ENCODE assay signal across 11 mouse cellular contexts in the genomic region with DNA sequence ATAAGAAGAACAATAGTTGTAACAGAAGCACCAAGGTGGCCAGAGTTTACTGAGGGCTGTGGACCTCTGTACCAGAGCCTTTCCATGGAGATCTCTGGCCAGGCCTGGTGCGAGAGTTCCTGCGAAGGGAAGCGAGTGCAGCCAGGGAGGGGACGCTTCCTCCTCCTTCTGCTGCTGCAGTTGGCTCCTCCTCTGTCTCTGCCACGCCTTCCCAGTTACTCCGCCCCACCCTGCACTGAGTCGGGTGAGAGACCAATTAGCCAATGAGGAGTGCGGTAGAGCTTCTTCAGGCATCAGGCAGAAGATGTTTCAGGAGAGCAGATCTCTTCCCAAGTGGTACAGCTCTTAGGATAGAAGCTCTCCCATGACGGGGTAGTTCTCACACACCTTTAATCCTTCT.
DNase-seq lines count a peak whose midpoint lies in the region; ATAC-seq and TF ChIP-seq lines count a peak whose summit lies in the region.
"Had no signal": no experiment of that assay in that cellular context is flagged by ENCODE, and none has a peak within 500 bp of the region (broad histone marks: within the 10 kb centered on the region; RNA-seq: fewer than 3 reads in every experiment).

No protein-coding gene starts in this region.

- WGBS in forebrain, embryonic 12.5 days, result 32% methylated on average over 9 of the region's 9 CpGs
- 41% methylated on average over 9 of the region's 9 CpGs for WGBS in forebrain, embryonic 15.5 days
- WGBS in lung, embryonic 14.5 days, result 29% methylated on average over 9 of the region's 9 CpGs

- intact Hi-C loops in left cerebral cortex, adult 2 months (cut with DNase I), result no loop called here
- intact Hi-C loops in left cerebral cortex, postnatal 14 days (cut with DNase I), result no loop called here

- H3K4me1 ChIP-seq in forebrain, embryonic 12.5 days, result no peaks in the 10 kb centered on the region
- H3K4me1 ChIP-seq in forebrain, embryonic 15.5 days, result no peaks in the 10 kb centered on the region
- no peaks in the 10 kb centered on the region for H3K4me1 ChIP-seq in lung, embryonic 14.5 days (ENCODE audit: insufficient read depth)

- H3K9me3 ChIP-seq in forebrain, embryonic 12.5 days, result no peaks in the 10 kb centered on the region
- no peaks in the 10 kb centered on the region for H3K9me3 ChIP-seq in forebrain, embryonic 15.5 days
- no peaks in the 10 kb centered on the region for H3K9me3 ChIP-seq in lung, embryonic 14.5 days (ENCODE audit: low read depth, low read length)

- peak; percentile 31 for DNase-seq in lung, embryonic 14.5 days
- no peak for DNase-seq in lung, postnatal 14 days
- DNase-seq in brain, embryonic 14.5 days (ENCODE audit: low read depth), result peak; percentile 14
- peak; percentile 7 to 24 for DNase-seq in lung, postnatal 4 days
- no peak for DNase-seq in left cerebral cortex, adult 2 months (ENCODE audit: extremely low spot score in 1 of 2, low spot score in 2 of 2)
- DNase-seq in left cerebral cortex, postnatal 14 days (ENCODE audit: low spot score in 2 of 2), result no peak
- DNase-seq: adrenal gland, postnatal 36 days; B cell, adult 2 months; cerebellum, adult 8-10 months had no signal

- no peaks in the 10 kb centered on the region for H3K27me3 ChIP-seq in forebrain, embryonic 12.5 days
- no peaks in the 10 kb centered on the region for H3K27me3 ChIP-seq in forebrain, embryonic 15.5 days
- no peaks in the 10 kb centered on the region for H3K27me3 ChIP-seq in lung, embryonic 14.5 days (ENCODE audit: insufficient read depth, low read length)

- H3K36me3 ChIP-seq in forebrain, embryonic 12.5 days (replicated peaks), result no peaks in the 10 kb centered on the region
- no peaks in the 10 kb centered on the region for H3K36me3 ChIP-seq in forebrain, embryonic 15.5 days
- no peaks in the 10 kb centered on the region for H3K36me3 ChIP-seq in lung, embryonic 14.5 days (ENCODE audit: insufficient read depth)

- no peak overlapping the region for H3K4me2 ChIP-seq in forebrain, embryonic 12.5 days
- H3K4me2 ChIP-seq in forebrain, embryonic 15.5 days (replicated peaks), result no peak overlapping the region
- no peak overlapping the region for H3K4me2 ChIP-seq in lung, embryonic 14.5 days

- peak; percentile 62; the same call in 1 of the 2 replicates for ATAC-seq in forebrain, embryonic 12.5 days (ENCODE audit: low FRiP score)
- no peak for ATAC-seq in forebrain, embryonic 15.5 days (replicated peaks)
- peak; percentile 75 for ATAC-seq in lung, embryonic 14.5 days (ENCODE audit: insufficient read depth)

- H3K4me3 ChIP-seq in forebrain, embryonic 12.5 days (replicated peaks), result no peak overlapping the region
- H3K4me3 ChIP-seq in forebrain, embryonic 15.5 days, result no peak overlapping the region
- no peak overlapping the region for H3K4me3 ChIP-seq in lung, embryonic 14.5 days (ENCODE audit: low read depth, low read length)
- no peak overlapping the region for H3K4me3 ChIP-seq in left cerebral cortex, adult 2 months

- no peak for TF ChIP-seq POLR2A in brain, embryonic 14.5 days (IDR thresholded peaks at IDR 0.05; ENCODE audit: borderline replicate concordance, extremely low read depth, insufficient read depth, insufficient read length, poor library complexity, severe bottlenecking)

- no peak overlapping the region for H3K9ac ChIP-seq in forebrain, embryonic 12.5 days
- no peak overlapping the region for H3K9ac ChIP-seq in forebrain, embryonic 15.5 days (replicated peaks)
- no peak overlapping the region for H3K9ac ChIP-seq in lung, embryonic 14.5 days

- H3K27ac ChIP-seq in forebrain, embryonic 12.5 days, result no peak overlapping the region
- no peak overlapping the region for H3K27ac ChIP-seq in forebrain, embryonic 15.5 days (replicated peaks)
- no peak overlapping the region for H3K27ac ChIP-seq in lung, embryonic 14.5 days (ENCODE audit: low read depth)
- no peak overlapping the region for H3K27ac ChIP-seq in left cerebral cortex, adult 2 months

- TF ChIP-seq CTCF in lung, embryonic 14.5 days (IDR thresholded peaks at IDR 0.05; ENCODE audit: low read depth), result no peak
- no peak for TF ChIP-seq CTCF in brain, embryonic 14.5 days (IDR thresholded peaks at IDR 0.05; ENCODE audit: borderline replicate concordance, extremely low read depth, insufficient read depth, insufficient read length)
- TF ChIP-seq CTCF in left cerebral cortex, adult 2 months (IDR thresholded peaks at IDR 0.05), result no peak

Comparison
In these comparisons a context has a peak if more than half of its experiments do, and no peak if none do; other contexts are left out.
1. DNase-seq: peak in lung, embryonic 14.5 days (single experiment), brain, embryonic 14.5 days (single experiment) and lung, postnatal 4 days (2 of 2); none in lung, postnatal 14 days (single experiment), left cerebral cortex, adult 2 months (0 of 2) and left cerebral cortex, postnatal 14 days (0 of 2).